Mouse (Mus musculus): ENCODE measurements around the gene Osbpl9.

The Osbpl9 gene

DNA sequence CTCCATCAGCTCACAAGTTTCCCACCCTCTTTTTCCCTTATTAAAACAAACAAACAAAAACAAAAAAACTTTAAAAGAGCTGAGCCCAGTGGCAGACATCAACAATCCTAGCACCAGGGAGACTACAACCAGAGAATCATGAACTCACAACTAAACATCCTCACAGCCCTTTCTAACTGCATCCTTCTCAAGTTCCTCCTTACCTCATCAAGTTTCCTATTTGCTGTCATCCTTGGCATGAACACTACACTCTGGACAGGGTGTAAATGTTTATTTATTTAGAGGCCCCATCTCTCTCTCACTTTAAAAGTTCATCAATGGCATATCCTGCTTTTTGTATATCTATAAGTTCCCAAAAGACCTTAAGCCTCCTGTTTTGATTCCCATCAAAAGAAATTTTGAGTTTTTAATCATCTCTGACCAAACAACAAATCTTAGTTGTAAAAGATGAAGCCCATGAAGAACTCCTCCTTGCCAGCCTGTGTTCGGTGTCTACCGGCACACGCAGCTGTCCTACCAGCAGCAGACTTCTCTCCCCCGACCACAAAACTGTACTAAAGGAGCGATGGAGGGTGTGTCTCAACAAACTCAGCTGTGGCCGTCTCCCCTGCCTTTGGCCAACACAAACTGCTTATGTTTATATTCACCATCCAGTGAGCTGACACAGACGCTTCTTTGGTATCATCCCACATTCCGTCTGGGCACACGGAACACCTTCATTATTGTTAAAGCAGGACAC lies 98.8 kb downstream of the Osbpl9 start:
- DNase-seq (ENCODE audit: low spot score in 2 of 2) = no peak

DNA sequence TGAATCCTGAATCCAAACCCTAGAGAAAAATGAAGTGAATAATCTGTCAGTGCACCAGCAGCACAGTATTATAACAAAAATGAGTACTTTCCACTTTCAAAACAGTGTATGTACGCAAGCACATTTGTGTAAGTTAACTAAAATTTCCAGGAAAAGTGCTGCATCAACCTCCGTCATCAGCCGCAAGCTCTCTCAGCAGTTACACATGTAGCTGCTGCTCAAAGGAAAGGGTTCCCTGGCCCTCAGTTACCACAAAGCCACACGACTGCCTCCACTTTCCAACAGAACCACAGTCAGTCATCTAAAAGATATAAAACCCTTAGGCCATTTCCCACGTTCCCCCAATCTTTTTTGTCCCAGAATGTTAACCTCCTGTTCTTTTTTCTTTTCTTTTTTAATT lies 99.5 kb downstream of the Osbpl9 start:
- DNase-seq (ENCODE audit: low spot score in 2 of 2) = no peak

DNA sequence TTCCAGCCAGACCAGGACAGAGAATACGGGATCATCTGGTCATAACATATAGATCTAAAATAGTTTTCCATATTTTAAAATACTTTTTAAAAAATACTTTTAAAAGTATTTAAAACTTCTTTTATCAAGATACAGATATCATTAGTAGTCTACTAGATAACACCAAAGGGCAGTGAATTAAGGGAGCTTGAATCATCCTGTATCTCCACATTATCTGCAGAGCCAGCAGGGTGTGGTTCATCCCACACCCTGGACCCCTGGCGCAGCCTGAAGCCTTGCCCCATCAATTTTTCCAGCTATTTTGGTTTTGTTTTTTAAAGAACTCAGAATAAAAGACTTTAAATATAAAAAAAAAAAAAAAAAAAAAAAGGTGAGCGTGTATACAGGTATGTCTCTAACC lies 103.2 kb downstream of the Osbpl9 start:
- no peak for DNase-seq (ENCODE audit: low spot score in 2 of 2)

DNA sequence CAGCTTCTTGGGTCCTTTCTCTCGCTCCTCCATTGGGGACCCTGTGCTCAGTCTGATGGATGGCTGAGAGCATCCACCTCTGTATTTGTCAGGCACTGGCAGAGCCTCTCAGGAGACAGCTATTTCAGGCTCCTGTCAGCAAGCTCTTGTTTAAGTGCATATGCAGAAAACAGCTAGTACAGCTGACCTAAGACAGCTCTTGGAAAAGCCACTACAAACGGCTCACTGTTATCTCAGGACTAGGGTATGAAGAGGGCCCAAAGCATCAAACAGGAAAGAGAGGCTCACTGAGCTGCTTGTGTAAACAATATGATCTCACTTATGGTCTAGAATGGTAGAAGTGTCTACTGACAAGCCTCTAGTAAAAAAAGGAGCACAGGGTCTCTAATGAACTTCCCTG lies 107.8 kb downstream of the Osbpl9 start:
- DNase-seq (ENCODE audit: low spot score in 2 of 2) = no peak

DNA sequence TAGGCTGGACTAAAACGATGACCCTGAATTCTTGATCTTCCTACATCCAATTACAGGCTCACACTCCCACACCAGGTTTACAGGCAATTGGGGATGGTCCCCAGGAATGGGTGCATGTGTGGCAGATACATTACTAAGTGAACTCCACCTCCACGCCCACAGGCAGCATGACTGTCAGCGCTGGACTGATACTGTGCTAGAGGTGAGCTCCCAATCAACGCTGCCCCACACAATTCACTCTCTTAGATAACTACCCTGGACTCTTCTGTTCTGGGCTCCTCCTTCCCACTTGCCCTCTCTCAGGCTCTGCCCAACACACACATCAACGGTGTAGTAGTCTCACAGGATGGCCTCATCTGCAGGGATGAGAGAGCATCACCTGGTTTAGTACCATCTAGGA lies 109.7 kb downstream of the Osbpl9 start:
- no peak for DNase-seq (ENCODE audit: low spot score in 2 of 2)

DNA sequence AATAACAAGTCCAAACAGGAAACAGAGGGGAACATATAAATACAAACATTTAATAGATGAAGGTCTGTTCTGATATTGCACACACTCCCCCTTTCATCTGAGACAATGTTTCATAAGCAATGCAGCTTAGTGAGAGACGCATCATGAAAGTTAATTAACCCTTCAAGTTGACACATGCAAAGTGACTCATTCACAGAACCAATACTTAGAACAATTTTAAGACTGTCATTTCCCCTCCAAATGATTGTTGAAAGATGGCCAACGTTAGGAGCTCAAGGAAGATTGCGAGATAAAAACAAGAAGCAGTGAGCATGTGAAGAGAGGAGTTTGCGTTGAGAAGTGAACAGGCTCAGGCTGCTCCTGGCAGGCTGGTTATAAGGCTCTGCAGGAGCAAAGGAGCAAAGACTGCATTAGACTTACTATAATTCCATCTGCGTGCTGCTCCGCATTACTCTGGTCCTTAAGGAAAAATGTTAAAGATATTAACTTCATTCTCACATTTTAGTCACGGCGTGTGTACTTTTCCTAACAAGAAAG lies 110.8 kb downstream of the Osbpl9 start:
- no peak for DNase-seq (ENCODE audit: low spot score in 2 of 2)

DNA sequence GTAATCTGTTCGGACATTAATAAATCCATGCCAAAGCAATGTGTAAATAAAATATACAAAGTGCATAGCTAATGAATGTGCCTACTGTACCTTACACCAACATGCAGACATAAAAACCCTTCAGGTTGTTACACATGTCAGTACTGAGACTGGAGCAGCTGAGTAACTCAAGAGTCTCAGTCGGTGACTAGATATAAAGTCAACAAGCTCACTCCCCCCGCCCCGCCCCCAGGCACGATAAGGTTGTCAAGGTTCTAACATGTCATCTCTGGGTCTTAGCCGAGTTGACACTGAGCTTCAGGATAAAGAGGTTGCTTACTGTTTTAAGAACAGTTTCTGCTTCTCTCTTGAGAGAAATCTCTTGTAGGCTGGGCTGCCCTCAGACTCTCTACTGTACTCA lies 112.1 kb downstream of the Osbpl9 start:
- DNase-seq (ENCODE audit: low spot score in 2 of 2) = no peak

DNA sequence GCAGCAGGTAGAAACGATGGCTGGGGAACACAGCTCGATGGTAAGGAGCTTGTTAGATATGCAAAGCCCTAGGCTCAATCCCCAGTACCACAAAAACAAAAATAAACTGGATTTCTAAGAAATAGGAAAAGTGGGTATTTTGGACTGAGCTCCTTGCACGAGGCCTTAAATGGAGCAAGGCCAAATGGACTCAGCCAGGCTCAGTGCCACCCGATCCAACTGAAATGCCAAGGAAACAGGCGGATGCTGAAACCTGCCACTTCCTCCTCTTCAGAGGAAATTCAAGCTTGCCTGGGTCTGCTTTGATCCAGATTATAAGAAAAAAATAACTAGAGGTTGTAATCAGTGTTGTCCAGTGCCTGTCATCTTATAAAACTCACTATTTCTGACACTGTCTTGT lies 112.9 kb downstream of the Osbpl9 start:
- no peak for DNase-seq (ENCODE audit: low spot score in 2 of 2)

DNA sequence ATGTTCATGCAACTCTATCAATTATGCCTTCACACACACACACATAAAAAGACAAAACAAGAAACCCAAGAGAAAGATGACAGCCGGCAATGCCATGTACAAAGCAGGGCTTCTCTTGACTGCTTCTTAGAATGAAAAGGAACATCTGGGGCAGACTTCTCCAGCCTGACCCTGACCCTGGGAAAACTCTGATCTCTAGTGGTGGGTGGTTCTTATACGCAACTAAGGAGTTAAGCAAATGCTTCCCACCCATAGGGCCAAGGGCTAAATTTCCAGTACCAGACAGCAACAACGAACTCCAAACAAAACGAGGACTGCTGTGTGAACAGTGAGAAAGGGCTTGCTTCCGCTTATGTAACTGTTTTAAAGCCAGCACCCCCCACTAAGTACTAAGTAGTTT lies 122.0 kb downstream of the Osbpl9 start:
- DNase-seq (ENCODE audit: low spot score in 2 of 2) = no peak

DNA sequence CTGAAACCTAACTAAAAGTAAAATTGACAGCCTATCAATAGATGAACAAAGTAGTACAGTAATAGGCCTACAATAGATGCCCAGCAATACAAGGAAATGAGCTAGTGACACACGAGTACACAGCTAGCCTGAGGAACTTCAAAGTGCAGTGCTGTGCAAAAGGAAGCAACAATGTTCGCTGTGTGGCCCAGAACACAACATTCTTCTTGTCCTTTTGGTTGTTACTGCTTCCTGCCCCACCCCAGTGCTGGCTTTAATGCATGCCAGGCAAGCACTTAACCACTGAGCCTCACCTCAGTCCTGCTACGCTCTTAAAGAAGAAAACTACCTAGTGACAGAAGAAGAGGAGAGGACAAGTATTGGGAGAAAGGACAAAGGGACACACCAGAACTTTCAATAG lies 122.4 kb downstream of the Osbpl9 start:
- no peak for DNase-seq (ENCODE audit: low spot score in 2 of 2)

DNA sequence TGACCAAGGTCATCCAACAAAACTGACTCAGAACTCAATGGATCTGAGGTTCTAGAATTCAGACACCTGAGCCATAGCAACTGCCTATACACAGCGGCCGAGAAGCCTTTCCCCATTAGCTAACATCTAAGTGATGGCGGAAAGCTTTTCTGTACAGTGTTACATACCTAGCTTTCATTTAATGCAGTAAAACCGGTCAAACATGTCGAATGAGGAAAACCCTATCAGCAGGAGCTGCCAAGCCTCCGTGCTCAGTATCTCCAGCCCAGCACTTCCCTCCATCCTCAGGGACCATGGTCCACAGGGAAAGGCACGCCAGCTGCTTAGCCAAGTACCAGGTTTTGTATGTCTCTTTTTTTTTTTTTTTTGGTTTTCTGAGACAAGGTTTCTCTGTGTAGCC lies 123.1 kb downstream of the Osbpl9 start:
- no peak for DNase-seq (ENCODE audit: low spot score in 2 of 2)

DNA sequence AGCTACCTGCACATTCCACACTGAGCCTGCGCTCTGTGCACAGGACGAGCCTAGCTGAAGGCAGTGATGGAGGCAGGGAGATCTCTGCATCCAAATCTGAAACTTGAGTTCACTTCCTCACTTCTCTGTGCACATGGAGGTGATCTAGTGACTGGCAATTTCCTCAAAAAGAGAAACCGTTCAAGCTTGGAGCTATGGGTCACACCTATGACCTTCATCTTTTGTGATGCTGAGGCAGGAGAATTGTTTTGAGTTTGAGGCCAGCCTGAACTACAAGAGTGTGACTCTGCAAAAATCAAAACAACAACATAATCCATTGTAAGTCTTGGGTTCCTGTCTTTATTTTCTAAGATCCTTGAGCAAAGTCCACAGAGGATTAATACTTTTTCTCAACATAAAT lies 128.8 kb downstream of the Osbpl9 start:
- no peak for DNase-seq (ENCODE audit: low spot score in 2 of 2)

DNA sequence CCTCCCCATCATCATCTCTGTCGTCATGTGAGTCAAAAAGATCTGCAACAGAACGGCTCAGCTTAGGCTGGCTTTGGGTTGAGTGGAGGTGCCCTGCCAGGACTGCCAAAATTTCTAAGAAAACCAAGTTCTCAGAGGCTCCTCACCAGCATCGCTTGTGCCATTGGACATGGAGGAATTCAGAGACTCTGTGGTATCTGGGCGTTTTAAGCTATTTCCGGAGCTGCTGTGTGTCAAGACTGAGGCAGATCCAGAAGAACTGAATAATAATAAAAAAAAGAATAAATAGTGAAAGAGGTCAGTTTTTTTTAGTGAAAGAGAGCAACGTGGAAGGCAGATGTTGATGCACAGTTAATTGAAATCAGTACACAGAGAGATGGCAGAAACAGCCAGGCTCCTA lies 129.2 kb downstream of the Osbpl9 start:
- no peak for DNase-seq (ENCODE audit: low spot score in 2 of 2)

DNA sequence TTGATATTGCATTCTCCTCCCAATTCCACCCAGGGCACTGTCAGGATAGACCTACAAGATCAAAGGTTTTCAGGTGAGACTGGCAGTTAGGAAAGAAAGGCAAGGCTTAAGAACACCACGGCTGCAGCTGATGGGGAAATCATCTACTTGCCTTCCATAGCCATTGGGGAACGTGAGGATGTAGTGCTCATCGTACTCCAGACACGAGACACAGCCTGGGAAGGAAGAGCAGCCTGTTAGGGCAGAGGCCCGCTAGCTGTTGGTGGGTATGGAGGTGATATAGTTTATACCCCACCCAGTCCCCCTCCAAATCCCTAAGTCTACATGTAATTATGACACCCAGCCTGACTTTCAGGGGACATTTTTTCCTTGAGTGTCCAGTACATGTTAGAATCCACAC lies 136.4 kb downstream of the Osbpl9 start:
- DNase-seq (ENCODE audit: low spot score in 2 of 2) = no peak

DNA sequence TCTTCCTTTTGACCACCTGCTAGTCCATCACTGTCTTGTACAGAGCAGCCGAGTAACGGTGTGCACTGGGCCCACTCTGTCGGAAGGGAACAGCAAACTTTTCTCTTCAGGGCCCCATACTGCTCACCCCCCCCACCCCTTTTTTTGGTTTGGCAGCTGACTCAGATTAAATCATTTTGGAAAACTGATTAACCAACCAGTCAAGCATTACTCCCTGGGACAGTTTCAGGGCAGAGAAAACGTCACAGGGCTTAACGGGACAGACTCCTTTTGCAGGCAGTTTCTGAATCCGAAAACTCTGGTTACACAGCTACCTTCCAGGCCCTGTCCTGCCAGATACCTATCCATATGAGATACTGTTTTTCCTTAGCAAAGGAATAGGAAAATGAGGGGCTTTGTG lies 137.1 kb downstream of the Osbpl9 start:
- DNase-seq (ENCODE audit: low spot score in 2 of 2) = no peak

DNA sequence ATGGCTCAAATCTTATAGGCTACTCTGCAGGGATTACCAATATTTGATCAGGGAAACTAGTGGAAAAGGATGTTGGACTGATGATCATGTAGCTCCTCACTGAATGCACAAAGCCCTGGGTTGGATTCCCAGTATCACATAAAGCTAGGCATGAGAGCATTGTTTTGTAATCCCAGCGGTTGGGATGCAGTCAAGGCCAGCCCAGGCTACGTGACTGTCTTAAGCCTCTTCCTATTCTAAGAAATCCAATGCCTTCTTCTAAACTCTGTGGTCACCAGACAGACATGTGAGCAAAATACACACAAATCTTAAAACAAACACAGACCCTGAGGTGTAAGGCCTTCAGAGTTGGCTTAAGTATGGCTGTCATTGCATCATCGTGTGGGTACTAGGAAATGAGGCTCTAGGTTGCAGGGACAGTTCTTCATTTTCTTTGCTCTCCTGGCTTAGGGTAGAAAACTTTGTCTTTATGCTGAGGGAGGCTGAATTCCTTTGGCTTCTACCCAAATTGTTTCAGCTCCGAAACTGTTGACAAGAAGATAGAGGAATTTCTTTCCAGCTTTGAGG lies 142.7 kb downstream of the Osbpl9 start:
- no peak for DNase-seq (ENCODE audit: low spot score in 2 of 2)

DNA sequence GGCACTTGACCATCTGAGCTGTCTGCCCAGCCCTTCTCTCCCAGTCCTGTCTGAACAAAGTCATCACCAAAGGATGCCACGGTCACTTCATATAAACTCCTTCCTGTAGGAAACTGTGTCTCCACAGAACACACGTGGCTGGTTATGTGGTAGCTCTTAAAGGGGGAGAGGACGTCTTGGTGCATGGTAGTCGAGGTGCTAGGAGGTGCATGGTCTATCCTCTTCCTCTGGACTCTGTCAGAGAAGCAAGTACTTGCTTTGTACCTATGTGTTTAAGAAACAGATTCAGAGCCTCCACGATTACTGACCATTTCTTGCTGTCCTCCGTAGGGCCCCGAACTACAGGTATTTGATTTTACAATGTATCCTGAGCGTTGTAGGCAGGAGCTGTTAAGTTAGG lies 144.4 kb downstream of the Osbpl9 start:
- no peak for DNase-seq (ENCODE audit: low spot score in 2 of 2)

DNA sequence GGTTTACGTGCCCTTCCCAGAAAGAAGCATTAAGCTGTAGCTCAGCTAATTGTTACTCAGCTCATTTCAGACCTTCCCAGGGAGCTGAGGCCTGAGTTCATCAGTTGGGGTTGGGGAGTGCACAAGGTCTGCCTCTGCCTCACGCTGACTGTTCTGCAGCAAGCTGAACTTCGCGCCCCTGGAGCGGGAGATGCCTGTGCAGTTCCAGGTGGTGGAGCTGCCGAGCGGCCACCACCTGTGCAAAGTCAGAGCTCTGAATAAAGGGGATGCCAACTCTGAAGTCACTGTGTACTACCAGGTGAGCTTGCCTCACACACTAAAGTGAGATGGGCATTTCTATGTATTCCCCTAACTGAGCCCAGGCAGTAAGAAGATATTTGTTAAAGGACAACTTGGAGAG lies 145.7 kb downstream of the Osbpl9 start:
- DNase-seq (ENCODE audit: low spot score in 2 of 2) = no peak

DNA sequence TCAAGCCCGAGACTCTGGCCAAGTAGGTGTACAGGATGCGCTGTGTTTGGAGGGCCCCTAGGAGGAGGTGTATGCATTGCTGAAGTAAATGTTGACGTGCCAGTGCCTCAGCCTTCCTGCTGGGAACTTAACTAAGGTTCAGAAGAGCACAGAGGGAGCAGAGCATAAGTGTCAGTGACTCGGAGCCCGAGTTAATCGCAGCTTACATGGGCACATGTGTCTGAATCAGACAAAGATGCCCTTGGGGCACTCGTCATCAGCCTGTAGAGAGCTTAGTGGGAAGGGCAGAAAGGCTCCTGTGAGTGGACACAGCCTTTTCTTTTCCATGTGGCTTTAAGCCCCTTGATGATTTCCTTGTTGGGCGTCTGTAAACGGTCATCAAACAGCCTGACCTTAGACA lies 148.1 kb downstream of the Osbpl9 start:
- DNase-seq (ENCODE audit: low spot score in 2 of 2) = no peak

DNA sequence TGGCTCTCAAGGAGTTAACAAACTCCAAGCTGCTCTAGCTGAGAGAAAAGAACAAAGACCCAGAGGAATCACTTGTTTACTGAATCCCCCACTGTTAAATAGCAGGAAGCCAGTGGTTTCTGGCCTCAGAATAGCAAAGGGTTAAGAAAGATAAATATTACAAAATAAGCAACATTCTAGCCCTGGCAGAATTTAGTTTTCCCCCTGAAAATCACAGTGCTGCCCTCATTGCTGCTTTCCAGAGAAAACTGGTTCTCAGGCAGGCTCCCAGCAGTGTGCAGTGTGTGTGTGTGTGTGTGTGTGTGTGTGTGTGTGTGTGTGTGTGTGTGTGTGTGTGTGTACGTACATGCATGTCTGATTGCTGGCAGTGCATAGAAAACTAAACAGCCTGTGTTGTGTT lies 149.8 kb downstream of the Osbpl9 start:
- DNase-seq (ENCODE audit: low spot score in 2 of 2) = no peak

DNA sequence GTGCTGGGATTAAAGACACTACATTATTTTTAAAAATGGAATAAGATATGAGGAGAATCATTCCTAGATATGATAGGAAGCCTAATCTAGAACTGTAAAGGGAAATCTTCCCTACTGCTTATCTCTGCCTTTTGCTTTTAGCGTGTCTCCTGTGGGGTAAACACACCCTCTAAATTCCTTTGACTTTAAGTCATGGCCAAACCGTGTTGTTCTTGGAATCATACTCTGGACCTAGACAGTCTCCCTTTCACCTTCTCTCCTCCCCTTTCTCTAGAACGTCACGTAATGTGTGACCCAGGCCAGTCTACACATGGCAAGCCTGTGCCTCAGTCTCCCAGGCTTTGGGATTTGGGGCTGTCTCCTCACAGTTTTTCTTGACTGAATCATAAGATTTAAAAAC lies 153.8 kb downstream of the Osbpl9 start:
- no peak for DNase-seq (ENCODE audit: low spot score in 2 of 2)

DNA sequence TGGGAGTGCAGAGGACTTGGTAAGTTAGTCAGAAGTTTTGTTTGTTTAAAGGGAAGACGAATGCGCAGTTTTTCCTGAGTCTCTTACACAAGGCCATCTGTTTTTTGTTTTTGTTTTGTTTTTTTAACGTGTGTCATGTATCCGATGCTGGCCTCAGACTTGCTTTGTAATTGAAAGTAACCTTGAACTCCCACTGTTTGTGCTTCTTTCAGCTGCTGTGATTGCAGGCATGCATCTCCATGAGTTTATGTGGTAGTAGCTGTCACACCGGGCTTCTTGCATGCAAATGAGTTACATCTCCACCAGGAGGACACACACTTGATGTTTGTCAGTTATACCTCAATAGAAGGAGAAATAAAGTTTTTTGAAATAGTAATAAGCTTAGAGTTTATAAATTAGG lies 158.3 kb downstream of the Osbpl9 start:
- no peak for DNase-seq (ENCODE audit: low spot score in 2 of 2)

DNA sequence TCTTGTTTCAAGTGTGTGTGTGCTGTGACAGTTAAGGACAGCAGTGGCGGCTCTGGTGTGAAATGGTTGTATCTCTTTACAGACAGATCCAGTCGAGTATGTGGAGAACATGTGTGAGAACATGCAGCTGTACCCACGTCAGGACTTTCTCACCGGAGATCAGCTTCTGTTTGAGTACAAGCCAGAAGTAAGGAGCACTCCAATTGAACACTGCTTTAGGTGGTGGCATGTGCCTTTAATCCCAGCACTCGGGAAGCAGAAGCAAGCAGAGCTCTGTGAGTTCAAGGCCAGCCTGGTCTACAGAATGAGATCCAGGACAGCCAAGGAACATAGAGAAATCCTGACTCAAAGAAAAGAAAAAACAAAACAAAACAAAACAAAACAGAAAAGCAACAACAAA lies 158.8 kb downstream of the Osbpl9 start:
- no peak for DNase-seq (ENCODE audit: low spot score in 2 of 2)

DNA sequence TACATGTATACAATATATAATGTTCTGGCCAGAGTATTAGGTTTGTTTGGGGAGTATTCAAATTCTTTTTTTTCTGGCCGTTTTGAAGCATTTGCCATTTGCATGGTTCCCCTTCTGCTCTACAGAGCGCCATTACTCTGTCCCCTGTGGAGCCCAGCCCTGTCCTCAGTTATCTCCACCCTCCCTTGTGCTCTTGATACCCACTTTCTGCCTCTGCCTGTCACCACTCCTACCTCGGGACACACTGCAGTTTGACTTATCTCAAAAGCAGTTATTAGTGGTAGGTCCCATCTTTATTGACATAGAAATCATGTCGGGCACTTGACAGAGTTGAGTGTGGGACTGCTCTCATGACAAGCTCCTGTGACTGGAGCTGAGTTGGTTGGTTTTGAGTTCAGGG lies 159.3 kb downstream of the Osbpl9 start:
- no peak for DNase-seq (ENCODE audit: low spot score in 2 of 2)

All from urinary bladder, postnatal 4 days (tissue).